Mouse (Mus musculus) heart, postnatal 25 days (tissue): ENCODE results near the gene Timm17b. TPM values are rescaled to one million over a fixed set of nuclear protein-coding genes. Genes with fewer than 3 reads are reported as not detected.
A peak's percentile ranks its signal among the peaks of the same experiment; 100 is the strongest.
"Not testable (repeated sequence)": the region's sequence is repeated elsewhere in the genome, so short reads cannot be mapped to it uniquely, and the experiment has no call there.

Experiments
- DNase-seq: peaks from one replicate; pipeline ENCODE4 v3.0.0; 2022; ENCODE audit warnings: low spot score
- intact Hi-C: fragments of 180-260 bp; cut with DNase I; formaldehyde crosslinking; loops from one replicate; pipeline ENCODE4 v1.15.1; 2025
- total RNA-seq, 2 experiments: library from RNA; stranded (reverse); gene quantifications; 2 replicates each; pipeline ENCODE4 v1.2.3; 2021

Timm17b gene
- total RNA-seq, 2 experiments from 2014 or later = 49.5 to 50.1 TPM

- intact Hi-C loops = loop anchor here (2.0 kb wide), 1 partner anchor 101 kb away; no protein-coding TSS in a partner anchor
- DNase-seq = not testable (repeated sequence)
Measured at GRCm38 (mm10) chrX:7915669-7916068, 16.5 kb downstream of the Timm17b start.

DNA sequence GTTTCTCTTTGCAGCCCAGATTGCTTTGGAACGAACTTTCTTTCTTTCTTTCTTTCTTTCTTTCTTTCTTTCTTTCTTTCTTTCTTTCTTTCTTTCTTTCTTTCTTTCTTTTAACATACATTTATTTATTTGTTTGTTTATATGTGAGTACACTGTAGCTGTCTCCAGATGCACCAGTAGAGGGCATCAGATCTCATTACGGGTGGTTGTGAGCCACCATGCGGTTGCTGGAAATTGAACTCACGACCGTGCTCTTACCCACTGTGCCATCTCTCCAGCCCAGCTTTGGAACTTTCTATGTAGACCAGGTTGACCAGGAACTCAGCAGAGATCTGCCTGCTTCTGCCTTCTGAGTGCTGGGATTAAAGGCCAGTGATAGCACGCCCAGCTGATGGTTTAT, 18.8 kb downstream of the Timm17b start:
- intact Hi-C loops = loop anchor here (2.0 kb wide), 1 partner anchor 99 kb away; no protein-coding TSS in a partner anchor
- DNase-seq = not testable (repeated sequence)

- DNase-seq = no peak
- intact Hi-C loops = no loop called here
Measured at GRCm38 (mm10) chrX:7919601-7920383, 20.6 kb downstream of the Timm17b start, which contains the start of gene Pcsk1n. Gene Pcsk1n, plus strand, starts transcription at chrX:7919822.

DNA sequence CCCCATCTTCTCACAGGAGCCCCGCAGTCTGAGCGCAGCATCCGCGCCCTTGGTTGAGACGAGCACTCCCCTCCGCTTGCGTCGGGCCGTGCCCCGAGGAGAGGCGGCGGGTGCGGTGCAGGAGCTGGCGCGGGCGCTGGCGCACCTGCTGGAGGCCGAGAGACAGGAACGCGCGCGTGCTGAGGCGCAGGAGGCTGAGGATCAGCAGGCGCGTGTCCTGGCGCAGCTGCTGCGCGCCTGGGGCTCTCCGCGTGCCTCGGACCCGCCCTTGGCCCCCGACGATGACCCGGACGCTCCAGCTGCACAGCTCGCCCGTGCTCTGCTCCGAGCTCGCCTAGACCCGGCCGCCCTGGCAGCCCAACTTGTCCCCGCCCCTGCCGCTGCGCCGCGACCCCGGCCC, 22.9 kb downstream of the Timm17b start:
- no peak for DNase-seq
- intact Hi-C loops = no loop called here

DNA sequence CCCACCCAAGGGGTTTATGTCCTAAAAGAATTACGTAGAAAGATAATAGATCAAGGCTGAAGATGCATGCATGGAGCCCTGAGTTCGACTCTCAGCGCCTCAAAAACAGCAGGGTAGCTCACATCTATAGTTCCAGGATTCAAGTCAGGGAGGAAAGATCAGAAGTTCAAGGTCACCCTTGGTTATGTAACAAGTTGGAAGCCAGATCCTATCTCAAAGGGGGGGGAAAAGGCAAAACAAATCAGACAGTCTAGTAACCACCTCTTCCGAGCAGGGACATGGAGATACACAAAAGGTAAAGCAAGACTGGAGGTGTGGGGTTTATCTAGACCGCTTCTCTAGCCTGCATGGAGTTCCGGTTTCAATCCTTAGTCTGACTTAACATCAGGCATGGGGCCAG, 27.1 kb downstream of the Timm17b start:
- no peak for DNase-seq
- intact Hi-C loops = no loop called here

DNA sequence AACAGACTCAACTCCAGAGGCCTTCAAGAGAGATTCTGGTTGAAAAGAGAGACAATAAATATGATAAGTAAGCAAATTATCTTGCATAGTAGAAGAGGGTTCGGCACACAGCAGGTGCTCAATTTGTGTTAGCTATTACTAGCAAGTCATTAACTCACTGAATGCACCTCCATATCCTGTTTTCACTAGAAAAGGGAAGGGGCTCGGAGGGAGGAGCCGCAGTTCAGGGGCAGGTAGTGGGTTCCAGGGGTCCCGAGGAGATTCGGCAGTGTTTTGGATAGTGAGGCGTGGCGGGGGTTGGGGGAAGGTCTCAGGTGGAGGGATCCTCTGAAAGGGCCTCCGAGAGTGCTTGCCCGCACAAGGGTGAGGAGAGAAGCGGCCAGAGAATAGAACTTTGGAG, 28.0 kb downstream of the Timm17b start:
- intact Hi-C loops = no loop called here
- DNase-seq = no peak

DNA sequence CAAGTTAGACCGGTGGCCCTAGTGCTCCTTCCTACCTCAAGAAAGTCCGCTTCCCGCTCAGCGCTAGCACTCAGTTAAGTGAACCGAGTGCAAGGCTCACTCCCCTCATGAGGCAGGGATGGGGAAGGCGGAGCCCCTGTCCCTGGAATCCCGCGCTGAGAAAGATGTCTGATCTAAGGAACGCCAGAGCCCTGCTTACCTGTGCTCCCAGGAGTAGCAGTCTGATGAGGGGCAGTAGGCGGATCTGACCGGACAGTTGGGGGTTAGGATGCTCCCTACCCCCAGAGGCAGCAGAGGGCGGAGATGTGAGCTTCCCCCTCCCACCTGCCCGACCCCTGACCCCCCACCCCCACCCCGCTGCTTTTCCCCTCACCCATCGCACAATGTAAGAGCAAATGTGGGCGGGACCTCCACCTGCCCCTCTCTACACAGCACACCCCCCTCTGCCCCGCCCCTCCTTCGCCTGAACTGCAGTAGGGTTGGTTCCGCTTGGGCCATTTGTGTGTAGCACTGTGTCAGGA, 29.2 kb downstream of the Timm17b start, which contains the start of gene Eras:
Gene Eras, minus strand, starts transcription at position 338 of the 521 bp plus-strand sequence.
- DNase-seq = no peak
- intact Hi-C loops = no loop called here

DNA sequence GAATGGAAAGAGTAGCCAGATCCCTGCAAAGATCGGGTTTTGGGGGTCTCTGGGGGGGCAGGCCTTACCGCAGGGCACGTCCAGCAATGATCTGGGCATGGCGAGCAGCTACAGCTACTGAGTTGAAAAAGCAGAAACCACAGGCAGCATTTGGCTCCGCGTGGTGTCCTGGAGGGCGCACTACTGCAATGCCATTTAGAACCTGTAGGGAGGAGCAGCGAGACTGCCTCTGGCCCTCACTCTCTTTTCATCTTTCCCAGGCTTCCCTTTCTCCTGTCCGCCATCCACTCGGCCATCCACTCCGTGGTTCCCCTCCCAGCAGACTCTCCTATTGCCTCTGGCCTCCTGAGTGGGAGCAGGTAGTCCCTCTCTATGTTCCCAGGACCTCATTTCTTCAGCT, 37.7 kb downstream of the Timm17b start:
- intact Hi-C loops = no loop called here
- DNase-seq = no peak

- DNase-seq = no peak
- intact Hi-C loops = no loop called here
Measured at GRCm38 (mm10) chrX:7937667-7938066, 38.5 kb downstream of the Timm17b start.

- no peak for DNase-seq
- intact Hi-C loops = loop anchor here (10.0 kb wide), 1 partner anchor 341 kb away; the partner anchor contains the start of genes Cacna1f and Ccdc22
Measured at GRCm38 (mm10) chrX:7945618-7946017, 46.5 kb downstream of the Timm17b start.

DNA sequence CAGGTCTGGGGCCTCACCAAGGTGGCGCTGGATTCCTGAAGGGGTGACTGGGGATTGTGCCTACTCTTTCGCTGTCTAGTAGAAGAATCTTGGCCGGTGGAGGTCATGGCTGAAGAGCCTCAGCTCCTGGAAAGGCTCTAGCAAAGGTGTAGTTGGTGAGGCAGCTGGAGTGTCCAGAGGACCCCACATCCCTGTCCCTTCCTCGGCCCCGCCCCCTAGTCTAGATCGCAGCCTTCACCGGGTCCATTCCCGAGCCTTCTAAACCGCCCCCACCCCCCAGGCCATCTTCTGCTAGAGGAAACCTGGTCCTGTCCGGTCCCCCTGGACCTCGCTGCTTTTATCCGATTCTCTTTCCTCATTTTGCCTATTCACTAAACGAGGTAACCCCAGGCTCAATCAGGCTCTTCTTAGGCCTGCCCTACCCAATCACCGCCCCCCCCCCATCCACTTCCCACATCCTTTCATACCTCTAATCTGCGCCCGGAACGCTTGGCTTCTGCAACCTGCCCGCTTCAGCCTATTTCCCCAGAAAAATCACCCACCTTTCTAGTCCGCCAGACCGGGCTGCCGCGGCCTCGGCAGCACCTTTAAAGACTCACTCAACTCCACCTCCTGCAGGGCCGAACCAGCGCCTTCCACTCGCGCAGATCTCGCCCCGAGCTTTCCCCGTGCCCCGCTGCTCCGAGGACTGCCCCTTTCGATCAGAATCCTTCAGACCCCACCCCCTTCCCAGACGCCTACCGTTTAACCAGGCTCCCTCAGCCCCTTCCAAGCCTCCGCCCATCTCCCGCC, 48.1 kb downstream of the Timm17b start, which contains the start of gene Hdac6:
Gene Hdac6, minus strand, starts transcription at position 782 of the 792 bp plus-strand sequence.
- intact Hi-C loops = loop anchor here (10.0 kb wide), 1 partner anchor 343 kb away; the partner anchor contains the start of genes Cacna1f and Ccdc22
- no peak for DNase-seq

GRCm38 (mm10) chrX:7947900-7948492, 48.8 kb downstream of the Timm17b start:
- intact Hi-C loops = loop anchor here (10.0 kb wide), 1 partner anchor 343 kb away; the partner anchor contains the start of genes Cacna1f and Ccdc22
- peak; percentile 93 for DNase-seq

DNA sequence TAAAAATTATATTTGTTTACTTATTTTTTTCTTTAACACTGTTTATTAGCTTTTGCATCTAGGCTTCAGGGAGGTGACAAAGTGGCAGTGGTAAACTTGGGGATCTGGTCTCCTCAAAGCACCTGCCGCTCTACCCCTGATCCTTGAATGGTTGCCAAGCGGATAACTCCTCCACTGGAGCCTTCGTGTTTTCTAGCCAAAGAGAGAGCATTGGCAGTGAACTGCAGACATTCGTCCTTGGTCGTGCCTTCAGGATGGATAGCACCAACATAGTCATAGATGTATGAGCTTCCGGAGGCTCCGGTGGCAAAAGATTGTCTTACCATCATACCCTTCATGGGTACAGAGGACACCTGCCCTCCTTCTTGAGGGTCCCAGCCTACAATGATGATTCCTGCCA, 50.9 kb downstream of the Timm17b start:
- intact Hi-C loops = no loop called here
- no peak for DNase-seq

Other genes with a start within 250 kb of the Timm17b start
- gene Prickle3, start 242.1 kb upstream of the Timm17b start, total RNA-seq = 10 to 100 TPM; 16.5 to 19.9 TPM
- 10 to 100 TPM; 41.6 to 54.1 TPM for gene Plp2, start 228.0 kb upstream of the Timm17b start, total RNA-seq
- gene Magix, start 218.1 kb upstream of the Timm17b start, total RNA-seq = 10 to 100 TPM; 24.1 to 26.0 TPM
- 10 to 100 TPM; 19.5 to 21.3 TPM for gene Gpkow, start 202.2 kb upstream of the Timm17b start, total RNA-seq
- gene Wdr45, start 185.0 kb upstream of the Timm17b start, total RNA-seq = 10 to 100 TPM; 34.4 to 44.8 TPM
- under 1 TPM in 1 of 2 experiments, not detected in 1; 0.42 TPM for gene Gm45208, start 177.1 kb upstream of the Timm17b start, total RNA-seq
- gene Praf2, start 170.9 kb upstream of the Timm17b start, total RNA-seq = 1 to 10 TPM; 6.5 to 6.9 TPM
- 1 to 10 TPM in 1 of 2 experiments, under 1 TPM in 1; 0.91 to 2.0 TPM for gene Ccdc120, start 148.5 kb upstream of the Timm17b start, total RNA-seq
- gene Tfe3, start 136.8 kb upstream of the Timm17b start, total RNA-seq = 10 to 100 TPM; 15.0 to 16.8 TPM
- 10 to 100 TPM; 24.7 to 26.9 TPM for gene Gripap1, start 109.6 kb upstream of the Timm17b start, total RNA-seq
- under 1 TPM; 0.22 to 0.23 TPM for gene Kcnd1, start 77.1 kb upstream of the Timm17b start, total RNA-seq
- 10 to 100 TPM; 25.7 to 28.5 TPM for gene Otud5, start 58.0 kb upstream of the Timm17b start, total RNA-seq
- 1 to 10 TPM; 2.2 to 3.1 TPM for gene Pim2, start 21.1 kb upstream of the Timm17b start, total RNA-seq
- gene Slc35a2, start 15.3 kb upstream of the Timm17b start, total RNA-seq = 10 to 100 TPM; 11.0 to 17.0 TPM
- 10 to 100 TPM; 22.1 to 22.7 TPM for gene Pqbp1, start 88 bp upstream of the Timm17b start, total RNA-seq
- not detected for gene Gm10491, start 8.5 kb downstream of the Timm17b start, total RNA-seq
- not detected for gene Gm10490, start 10.2 kb downstream of the Timm17b start, total RNA-seq
- under 1 TPM in 1 of 2 experiments, not detected in 1; 0.11 TPM for gene Pcsk1n, start 20.5 kb downstream of the Timm17b start, total RNA-seq
- gene Eras, start 29.2 kb downstream of the Timm17b start, total RNA-seq = not detected
- 10 to 100 TPM in 1 of 2 experiments, 1 to 10 TPM in 1; 9.9 to 12.4 TPM for gene Hdac6, start 48.5 kb downstream of the Timm17b start, total RNA-seq
- gene Gata1, start 78.7 kb downstream of the Timm17b start, total RNA-seq = under 1 TPM in 1 of 2 experiments, not detected in 1; 0.53 TPM
- gene Glod5, start 119.1 kb downstream of the Timm17b start, total RNA-seq = not detected
- gene Suv39h1, start 175.4 kb downstream of the Timm17b start, total RNA-seq = 1 to 10 TPM; 4.1 to 5.0 TPM
- 1 to 10 TPM; 1.8 to 2.3 TPM for gene Was, start 191.1 kb downstream of the Timm17b start, total RNA-seq
- 10 to 100 TPM; 43.6 to 46.6 TPM for gene Wdr13, start 233.5 kb downstream of the Timm17b start, total RNA-seq
- 10 to 100 TPM; 58.8 to 85.0 TPM for gene Rbm3, start 246.5 kb downstream of the Timm17b start, total RNA-seq